Mouse (Mus musculus) E14TG2a.4 (cell line): ENCODE measurements around the gene Fam78a.

Experiments used
- H3K27me3 ChIP-seq: 2 replicates; pipeline ENCODE4 v1.6.1; 2014; ENCODE audit warnings: low read length, control low read depth; ENCODE audit not compliant: insufficient read depth
- H3K36me3 ChIP-seq: 2 replicates; pipeline ENCODE4 v1.6.1; 2014; ENCODE audit warnings: low read length, control low read depth; ENCODE audit not compliant: insufficient read depth
- H3K4me1 ChIP-seq: replicated peaks from 2 replicates; pipeline ENCODE4 v1.6.1; 2014; ENCODE audit warnings: low read depth, low read length, control low read depth
- H3K4me3 ChIP-seq: replicated peaks from 2 replicates; pipeline ENCODE4 v1.5.1; 2014; ENCODE audit warnings: mild to moderate bottlenecking, low read length
- H3K9me3 ChIP-seq: 2 replicates; pipeline ENCODE4 v1.6.1; 2014; ENCODE audit warnings: low read length, control low read depth
- CTCF ChIP-seq: conservative IDR thresholded peaks from 2 replicates; pipeline ENCODE4 v1.5.1; 2014; ENCODE audit warnings: low read length
- NANOG ChIP-seq: IDR thresholded peaks from 2 replicates; pipeline ENCODE4 v1.6.1; 2014; ENCODE audit warnings: borderline replicate concordance, low read length, mixed read lengths
- POU5F1 ChIP-seq: IDR thresholded peaks from 2 replicates; pipeline ENCODE4 v1.6.1; 2014; ENCODE audit warnings: low read length, borderline replicate concordance

The Fam78a gene

GRCm38 (mm10) chr2:32105117-32105913 lies 20.7 kb upstream of the Fam78a start:
- Histone ChIP-seq H3K4me1 (peaks cover 47% of the 10 kb centered on the region), H3K4me3 (no peak overlapping the region), H3K27me3 (peaks cover 2% of the 10 kb centered on the region; the same call in 1 of the 2 replicates), H3K36me3 (no peaks in the 10 kb centered on the region), H3K9me3 (peaks cover 7% of the 10 kb centered on the region)
- TF ChIP-seq CTCF (no peak), POU5F1 (no peak), NANOG (no peak)

- peaks cover 39% of the 10 kb centered on the region for H3K4me1 ChIP-seq
- H3K4me3 ChIP-seq, result no peak overlapping the region; the same call in 1 of the 2 replicates
- no peaks in the 10 kb centered on the region for H3K36me3 ChIP-seq
- TF ChIP-seq POU5F1 (no peak), NANOG (no peak), CTCF (no peak)
- H3K27me3 ChIP-seq, result peaks cover 2% of the 10 kb centered on the region; the same call in 1 of the 2 replicates
- H3K9me3 ChIP-seq, result peaks cover 7% of the 10 kb centered on the region
Measured at GRCm38 (mm10) chr2:32104122-32104521, 19.5 kb upstream of the Fam78a start.

GRCm38 (mm10) chr2:32103557-32103956 lies 18.9 kb upstream of the Fam78a start:
- Histone ChIP-seq H3K9me3 (peaks cover 7% of the 10 kb centered on the region), H3K36me3 (no peaks in the 10 kb centered on the region), H3K4me3 (peak overlapping the region; percentile 59), H3K27me3 (peaks cover 2% of the 10 kb centered on the region; the same call in 1 of the 2 replicates), H3K4me1 (peaks cover 39% of the 10 kb centered on the region)
- no peak for TF ChIP-seq POU5F1
- no peak for TF ChIP-seq CTCF
- TF ChIP-seq NANOG, result no peak

GRCm38 (mm10) chr2:32102944-32103343 lies 18.3 kb upstream of the Fam78a start:
- Histone ChIP-seq H3K4me3 (peak overlapping the region; percentile 59), H3K36me3 (no peaks in the 10 kb centered on the region), H3K4me1 (peaks cover 39% of the 10 kb centered on the region), H3K27me3 (peaks cover 2% of the 10 kb centered on the region; the same call in 1 of the 2 replicates), H3K9me3 (peaks cover 7% of the 10 kb centered on the region)
- TF ChIP-seq POU5F1 (no peak), NANOG (no peak), CTCF (no peak)

- Histone ChIP-seq H3K4me1 (peaks cover 13% of the 10 kb centered on the region), H3K36me3 (no peaks in the 10 kb centered on the region), H3K4me3 (peak overlapping the region; percentile 72), H3K27me3 (peaks cover 9% of the 10 kb centered on the region; the same call in 1 of the 2 replicates), H3K9me3 (peaks cover 7% of the 10 kb centered on the region)
- TF ChIP-seq POU5F1 (no peak), CTCF (no peak), NANOG (no peak)
Measured at GRCm38 (mm10) chr2:32096122-32096420, 11.4 kb upstream of the Fam78a start.

- H3K4me1 ChIP-seq, result peaks cover 13% of the 10 kb centered on the region
- no peaks in the 10 kb centered on the region for H3K36me3 ChIP-seq
- H3K27me3 ChIP-seq, result peaks cover 14% of the 10 kb centered on the region
- peaks cover 2% of the 10 kb centered on the region for H3K9me3 ChIP-seq
- TF ChIP-seq NANOG (no peak), CTCF (no peak), POU5F1 (no peak)
- peak within 1 kb of the TSS; percentile 72 for H3K4me3 ChIP-seq
Measured at GRCm38 (mm10) chr2:32095351-32096121, 10.9 kb upstream of the Fam78a start, which contains the start of gene Plpp7. Gene Plpp7 (plus strand): TSS chr2:32095528.

- Histone ChIP-seq H3K9me3 (no peaks in the 10 kb centered on the region), H3K4me3 (no peak overlapping the region)
- TF ChIP-seq CTCF (no peak), NANOG (no peak), POU5F1 (no peak)
Measured at GRCm38 (mm10) chr2:32094001-32094707, 9.5 kb upstream of the Fam78a start.

GRCm38 (mm10) chr2:32091956-32092355 lies 7.3 kb upstream of the Fam78a start:
- Histone ChIP-seq H3K4me1 (peaks cover 25% of the 10 kb centered on the region), H3K27me3 (peaks cover 45% of the 10 kb centered on the region), H3K36me3 (no peaks in the 10 kb centered on the region), H3K9me3 (no peaks in the 10 kb centered on the region), H3K4me3 (no peak overlapping the region)
- TF ChIP-seq CTCF (no peak), POU5F1 (no peak), NANOG (no peak)

More at GRCm38 (mm10) chr2:32094001-32094707, 9.5 kb upstream of the Fam78a start:
- H3K4me1 ChIP-seq, result peaks cover 15% of the 10 kb centered on the region
- H3K36me3 ChIP-seq, result no peaks in the 10 kb centered on the region
- peaks cover 26% of the 10 kb centered on the region for H3K27me3 ChIP-seq
